Mouse (Mus musculus) 3T3-L1 (cell line): ENCODE results near the gene C1ql4.
"Not testable (repeated sequence)": the region's sequence is repeated elsewhere in the genome, so short reads cannot be mapped to it uniquely, and the experiment has no call there.

ENCODE experiments used
- DNase-seq: peaks from one replicate; pipeline ENCODE4 v3.0.0-alpha.2; 2015; ENCODE audit warnings: low read depth, low spot score

C1ql4 gene

GRCm38 (mm10) chr15:99074600-99075333 lies 12.8 kb downstream of the C1ql4 start:
- DNase-seq, result peak; percentile 100

GRCm38 (mm10) chr15:99074019-99074599 lies 13.5 kb downstream of the C1ql4 start, which contains the start of gene Troap:
Gene Troap, plus strand, starts transcription at chr15:99074575.
- no peak for DNase-seq

GRCm38 (mm10) chr15:99071988-99072387 lies 15.6 kb downstream of the C1ql4 start:
- no peak for DNase-seq

GRCm38 (mm10) chr15:99065557-99066165 lies 22.0 kb downstream of the C1ql4 start:
- no peak for DNase-seq

- peak; percentile 37 for DNase-seq
These were observed 31.3 kb downstream of the C1ql4 start for GRCm38 (mm10) chr15:99056332-99056731.

GRCm38 (mm10) chr15:99055511-99055961 lies 32.1 kb downstream of the C1ql4 start:
- DNase-seq, result no peak

GRCm38 (mm10) chr15:99055040-99055439 lies 32.6 kb downstream of the C1ql4 start, which contains the start of gene Prph:
Gene Prph, plus strand, starts transcription at chr15:99055174.
- no peak for DNase-seq

- no peak for DNase-seq
These were observed 34.2 kb downstream of the C1ql4 start for GRCm38 (mm10) chr15:99053373-99053772.

- peak; percentile 83 for DNase-seq
These were observed 38.0 kb downstream of the C1ql4 start for GRCm38 (mm10) chr15:99049473-99050253.

GRCm38 (mm10) chr15:99045734-99046133 lies 41.9 kb downstream of the C1ql4 start:
- not testable (repeated sequence) for DNase-seq

- DNase-seq, result peak; percentile 38
These were observed 42.8 kb downstream of the C1ql4 start for GRCm38 (mm10) chr15:99044854-99045253.

GRCm38 (mm10) chr15:99042334-99042733 lies 45.3 kb downstream of the C1ql4 start:
- no peak for DNase-seq

- no peak for DNase-seq
These were observed 46.4 kb downstream of the C1ql4 start for GRCm38 (mm10) chr15:99040920-99041856.

GRCm38 (mm10) chr15:99039996-99040919 lies 47.4 kb downstream of the C1ql4 start:
- DNase-seq, result no peak

- DNase-seq, result no peak
These were observed 48.3 kb downstream of the C1ql4 start for GRCm38 (mm10) chr15:99039306-99039705.

- DNase-seq, result peak; percentile 30
These were observed 48.8 kb downstream of the C1ql4 start for GRCm38 (mm10) chr15:99038797-99039196.

- DNase-seq, result peak; percentile 40
These were observed 49.6 kb downstream of the C1ql4 start for GRCm38 (mm10) chr15:99038025-99038424.

GRCm38 (mm10) chr15:99036249-99036905 lies 51.2 kb downstream of the C1ql4 start:
- no peak for DNase-seq

GRCm38 (mm10) chr15:99035431-99035830 lies 52.2 kb downstream of the C1ql4 start:
- DNase-seq, result no peak
